Mouse (Mus musculus): ENCODE results near the gene Accs. TPM values are rescaled to one million over a fixed set of nuclear protein-coding genes. Genes with fewer than 3 reads are reported as not detected.

Gene Accs
- total RNA-seq (2014; rRNA removed) (14.2 and 15.2 TPM in 2 replicates), polyA plus RNA-seq (2015; fragmentation: Nextera tagmentation; extraction: Ambion mirVana) (3.8 and 5.1 TPM in 2 replicates)

- DNase-seq (peak; percentile 75), ATAC-seq (peak; percentile 83)
- Histone ChIP-seq H3K4me3 (ENCODE audit: low read depth, low read length) (peak within 1 kb of the TSS; percentile 52), H3K9ac (peak within 1 kb of the TSS; percentile 71), H3K4me1 (ENCODE audit: insufficient read depth) (peaks cover 9% of the 10 kb centered on the region), H3K36me3 (ENCODE audit: insufficient read depth) (peaks cover 2% of the 10 kb centered on the region; the same call in 1 of the 2 replicates), H3K27me3 (ENCODE audit: insufficient read depth, low read length) (no peaks in the 10 kb centered on the region), H3K4me2 (ENCODE audit: low read depth) (peak within 1 kb of the TSS; percentile 59), H3K27ac (ENCODE audit: low read depth, low read length) (peak within 1 kb of the TSS; percentile 76), H3K9me3 (ENCODE audit: low read length) (no peaks in the 10 kb centered on the region)
- WGBS = 0% methylated on average over 28 of the region's 28 CpGs
- TF ChIP-seq CTCF (IDR thresholded peaks at IDR 0.05; ENCODE audit: low read depth) = peak; percentile 66
Measured at GRCm38 (mm10) chr2:93849505-93850089, at the start of gene Accs. Gene Accs, minus strand, starts transcription at chr2:93849943.

GRCm38 (mm10) chr2:93891611-93892280 lies 42.0 kb upstream of the Accs start:
- peak overlapping the region; percentile 87 for H3K27ac ChIP-seq (ENCODE audit: low read depth, low read length)
- no peak for TF ChIP-seq CTCF (IDR thresholded peaks at IDR 0.05; ENCODE audit: low read depth)
- H3K4me3 ChIP-seq (ENCODE audit: low read depth, low read length) = no peak overlapping the region
- DNase-seq = peak; percentile 93
- peaks cover 4% of the 10 kb centered on the region; the same call in 1 of the 2 replicates for H3K4me1 ChIP-seq (ENCODE audit: insufficient read depth)
- 0 out of 2 replicates have a peak overlapping the region, but pooled peaks have one; percentile 15 for H3K9ac ChIP-seq
- ATAC-seq = peak; percentile 98
- H3K36me3 ChIP-seq (ENCODE audit: insufficient read depth) = no peaks in the 10 kb centered on the region
- no peaks in the 10 kb centered on the region for H3K27me3 ChIP-seq (ENCODE audit: insufficient read depth, low read length)
- 8% methylated on average over 8 of the region's 9 CpGs for WGBS
- H3K9me3 ChIP-seq (ENCODE audit: low read length) = no peaks in the 10 kb centered on the region
- H3K4me2 ChIP-seq (ENCODE audit: low read depth) = no peak overlapping the region

- Histone ChIP-seq H3K36me3 (ENCODE audit: insufficient read depth) (no peaks in the 10 kb centered on the region), H3K9ac (no peak overlapping the region), H3K27me3 (ENCODE audit: insufficient read depth, low read length) (no peaks in the 10 kb centered on the region), H3K4me2 (ENCODE audit: low read depth) (no peak overlapping the region), H3K9me3 (ENCODE audit: low read length) (no peaks in the 10 kb centered on the region), H3K4me3 (ENCODE audit: low read depth, low read length) (no peak overlapping the region), H3K4me1 (ENCODE audit: insufficient read depth) (peaks cover 4% of the 10 kb centered on the region; the same call in 1 of the 2 replicates), H3K27ac (ENCODE audit: low read depth, low read length) (no peak overlapping the region)
- ATAC-seq (no peak), DNase-seq (no peak)
- 78% methylated on average over 8 of the region's 8 CpGs for WGBS
- no peak for TF ChIP-seq CTCF (IDR thresholded peaks at IDR 0.05; ENCODE audit: low read depth)
Measured at GRCm38 (mm10) chr2:93890143-93890542, 40.4 kb upstream of the Accs start.

- H3K9ac ChIP-seq = no peak overlapping the region
- no peak overlapping the region for H3K4me2 ChIP-seq (ENCODE audit: low read depth)
- H3K4me3 ChIP-seq (ENCODE audit: low read depth, low read length) = no peak overlapping the region
- peaks cover 4% of the 10 kb centered on the region; the same call in 1 of the 2 replicates for H3K4me1 ChIP-seq (ENCODE audit: insufficient read depth)
- no peak for DNase-seq
- no peaks in the 10 kb centered on the region for H3K9me3 ChIP-seq (ENCODE audit: low read length)
- no peak overlapping the region for H3K27ac ChIP-seq (ENCODE audit: low read depth, low read length)
- H3K27me3 ChIP-seq (ENCODE audit: insufficient read depth, low read length) = no peaks in the 10 kb centered on the region
- no peak for TF ChIP-seq CTCF (IDR thresholded peaks at IDR 0.05; ENCODE audit: low read depth)
- 92% methylated on average over 7 of the region's 7 CpGs for WGBS
- ATAC-seq = no peak
- no peaks in the 10 kb centered on the region for H3K36me3 ChIP-seq (ENCODE audit: insufficient read depth)
Measured at GRCm38 (mm10) chr2:93889071-93889470, 39.3 kb upstream of the Accs start.

GRCm38 (mm10) chr2:93888366-93888765 lies 38.6 kb upstream of the Accs start:
- no peak for ATAC-seq

GRCm38 (mm10) chr2:93887273-93887672 lies 37.5 kb upstream of the Accs start:
- H3K4me3 ChIP-seq (ENCODE audit: low read depth, low read length) = no peak overlapping the region
- H3K4me1 ChIP-seq (ENCODE audit: insufficient read depth) = peaks cover 4% of the 10 kb centered on the region; the same call in 1 of the 2 replicates
- WGBS = 86% methylated on average over 11 of the region's 11 CpGs
- H3K27me3 ChIP-seq (ENCODE audit: insufficient read depth, low read length) = no peaks in the 10 kb centered on the region
- no peak for TF ChIP-seq CTCF (IDR thresholded peaks at IDR 0.05; ENCODE audit: low read depth)
- no peaks in the 10 kb centered on the region for H3K36me3 ChIP-seq (ENCODE audit: insufficient read depth)
- no peak for ATAC-seq
- H3K9ac ChIP-seq = no peak overlapping the region
- H3K4me2 ChIP-seq (ENCODE audit: low read depth) = no peak overlapping the region
- DNase-seq = no peak
- H3K27ac ChIP-seq (ENCODE audit: low read depth, low read length) = no peak overlapping the region
- H3K9me3 ChIP-seq (ENCODE audit: low read length) = no peaks in the 10 kb centered on the region

More at GRCm38 (mm10) chr2:93888366-93888765, 38.6 kb upstream of the Accs start:
- no peak for TF ChIP-seq CTCF (IDR thresholded peaks at IDR 0.05; ENCODE audit: low read depth)
- Histone ChIP-seq H3K4me3 (ENCODE audit: low read depth, low read length) (no peak overlapping the region), H3K9ac (no peak overlapping the region), H3K27ac (ENCODE audit: low read depth, low read length) (no peak overlapping the region), H3K36me3 (ENCODE audit: insufficient read depth) (no peaks in the 10 kb centered on the region), H3K4me1 (ENCODE audit: insufficient read depth) (peaks cover 4% of the 10 kb centered on the region; the same call in 1 of the 2 replicates), H3K4me2 (ENCODE audit: low read depth) (no peak overlapping the region), H3K9me3 (ENCODE audit: low read length) (no peaks in the 10 kb centered on the region), H3K27me3 (ENCODE audit: insufficient read depth, low read length) (no peaks in the 10 kb centered on the region)
- DNase-seq = no peak
- 94% methylated on average over 6 of the region's 6 CpGs for WGBS

Measured in forebrain, postnatal 0 days (tissue).